Mouse (Mus musculus) bone marrow macrophage, adult 2 months (primary cell): ENCODE results near the gene Nemp1.

ENCODE experiments used
- CTCF ChIP-seq: IDR thresholded peaks from 2 replicates; pipeline ENCODE4 v1.5.1; 2012; ENCODE audit warnings: low read depth, mild to moderate bottlenecking, low read length, moderate library complexity
- POLR2A ChIP-seq: IDR thresholded peaks from 2 replicates; pipeline ENCODE4 v1.6.1; 2012; ENCODE audit warnings: mild to moderate bottlenecking, low read depth, low read length, borderline replicate concordance

GRCm38 (mm10) chr10:127728437-127728836 is 61.7 kb downstream of the Nemp1 start:
- no peak for TF ChIP-seq CTCF
- no peak for TF ChIP-seq POLR2A
